Mouse (Mus musculus) gonadal fat pad, adult 2 months (tissue): Measurements from ENCODE around the gene Spock1. TPM values are rescaled to one million over a fixed set of nuclear protein-coding genes. Genes with fewer than 3 reads are reported as not detected.
"Not testable (repeated sequence)": the region's sequence is repeated elsewhere in the genome, so short reads cannot be mapped to it uniquely, and the experiment has no call there.

Experiments
- DNase-seq: peaks from one replicate; pipeline ENCODE4 v3.0.0-alpha.2; 2012; ENCODE audit warnings: low read depth
- polyA plus RNA-seq: library from polyadenylated mRNA; depleted of rRNA; stranded (reverse); fragments of >200 nt; gene quantifications from 2 replicates; pipeline ENCODE4 v1.2.3, GENCODE M21; 2012

Gene Spock1
- polyA plus RNA-seq, 1 experiment = 14.0 TPM

- DNase-seq = no peak
These were observed 413.3 kb downstream of the Spock1 start for GRCm38 (mm10) chr13:57494838-57495237.

- DNase-seq = no peak
These were observed 419.2 kb downstream of the Spock1 start for GRCm38 (mm10) chr13:57488926-57489325.

- no peak for DNase-seq
These were observed 423.5 kb downstream of the Spock1 start for GRCm38 (mm10) chr13:57484426-57485168.

GRCm38 (mm10) chr13:57476700-57477099 lies 431.4 kb downstream of the Spock1 start:
- no peak for DNase-seq

DNA sequence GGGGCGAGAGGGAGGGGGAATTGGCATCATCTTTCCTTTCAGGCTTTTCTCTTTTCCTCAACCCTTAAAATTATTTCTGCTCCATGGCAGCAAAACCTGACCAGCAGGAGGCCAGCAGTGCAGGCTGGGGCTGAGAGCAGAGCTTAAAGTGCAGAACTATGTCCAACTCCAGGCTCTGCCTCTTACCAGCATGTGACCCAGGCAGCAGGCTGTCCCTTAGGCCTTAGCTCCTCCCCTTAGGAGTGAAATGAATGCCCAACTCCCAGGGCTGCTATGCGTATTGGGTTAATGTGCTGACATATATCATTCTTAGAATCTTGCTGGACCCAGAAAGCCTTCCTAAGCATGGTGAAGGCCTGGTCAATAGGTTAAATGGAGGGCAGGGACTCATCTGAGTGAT lies 434.1 kb downstream of the Spock1 start:
- DNase-seq = no peak

GRCm38 (mm10) chr13:57470922-57471321 lies 437.2 kb downstream of the Spock1 start:
- DNase-seq = not testable (repeated sequence)

- no peak for DNase-seq
These were observed 448.2 kb downstream of the Spock1 start for GRCm38 (mm10) chr13:57459978-57460377.

DNA sequence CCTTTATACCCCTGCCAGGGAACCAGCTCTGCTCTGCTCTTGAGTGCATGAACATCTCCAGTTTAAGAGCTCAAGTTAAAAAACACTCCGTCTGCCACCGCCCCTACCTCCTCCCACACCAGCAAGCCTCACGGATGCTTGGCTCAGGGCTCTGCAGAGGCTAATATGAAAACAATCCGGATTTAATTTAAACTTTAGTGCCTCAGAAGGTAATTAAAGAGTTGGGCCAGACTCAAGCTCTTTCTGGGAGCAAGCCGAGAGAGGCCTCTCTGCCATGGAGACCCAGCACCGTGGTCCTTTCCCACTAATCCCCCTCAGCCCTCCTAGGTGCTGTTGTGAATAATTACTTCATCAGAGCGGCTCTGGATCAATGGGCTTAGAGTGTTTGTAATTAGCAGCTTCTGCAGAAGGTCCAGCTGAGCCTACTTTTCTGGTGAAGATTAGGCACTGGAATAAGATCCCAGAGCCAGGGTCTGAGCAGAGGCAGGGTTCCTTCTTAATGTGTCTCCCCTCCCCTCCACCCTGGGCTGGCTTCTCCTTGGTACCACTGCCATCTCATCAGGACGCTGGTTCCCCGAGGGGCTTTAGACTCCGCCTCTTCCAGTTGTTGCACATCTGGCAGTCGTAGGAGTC lies 457.8 kb downstream of the Spock1 start:
- no peak for DNase-seq

DNA sequence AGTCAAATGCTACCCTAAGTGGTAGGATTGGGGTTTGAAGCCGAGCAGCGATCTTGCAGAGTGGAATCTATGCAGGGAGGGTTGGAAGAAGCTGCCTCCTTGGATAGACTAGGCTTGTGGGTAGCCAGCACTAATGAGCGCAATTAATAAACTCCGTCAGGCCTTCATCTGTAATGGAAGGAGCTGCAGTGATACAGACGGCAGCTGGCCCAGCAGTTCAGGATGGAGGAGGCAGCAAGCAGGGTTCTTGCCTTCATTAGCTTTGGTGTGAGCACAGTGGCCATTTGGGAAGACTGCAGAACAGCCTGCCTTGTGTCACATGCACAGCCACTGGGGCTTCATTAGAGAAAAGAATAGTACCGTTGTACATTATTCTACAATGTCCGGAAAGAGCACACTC lies 459.2 kb downstream of the Spock1 start:
- no peak for DNase-seq

- no peak for DNase-seq
These were observed 463.2 kb downstream of the Spock1 start for GRCm38 (mm10) chr13:57444977-57445376.

DNA sequence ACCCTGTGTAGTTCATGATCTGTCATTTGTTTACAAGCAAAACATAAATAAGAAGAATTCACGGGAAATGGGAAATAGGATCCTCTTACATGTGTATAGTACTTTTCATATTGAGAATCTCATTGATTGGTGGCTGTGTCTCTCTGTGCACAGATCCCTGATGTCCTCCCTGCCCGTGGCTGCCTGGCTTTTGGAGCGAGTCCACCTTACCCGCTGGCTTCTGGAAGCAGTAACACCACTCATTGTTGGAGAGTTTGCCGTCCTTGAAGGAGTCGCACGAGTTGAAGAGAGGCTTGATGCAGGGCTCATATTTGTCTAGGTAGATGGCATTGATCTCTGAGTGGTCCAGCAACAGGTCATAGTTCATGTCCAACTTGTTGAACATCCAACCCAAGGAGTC lies 468.0 kb downstream of the Spock1 start:
- DNase-seq = no peak

DNA sequence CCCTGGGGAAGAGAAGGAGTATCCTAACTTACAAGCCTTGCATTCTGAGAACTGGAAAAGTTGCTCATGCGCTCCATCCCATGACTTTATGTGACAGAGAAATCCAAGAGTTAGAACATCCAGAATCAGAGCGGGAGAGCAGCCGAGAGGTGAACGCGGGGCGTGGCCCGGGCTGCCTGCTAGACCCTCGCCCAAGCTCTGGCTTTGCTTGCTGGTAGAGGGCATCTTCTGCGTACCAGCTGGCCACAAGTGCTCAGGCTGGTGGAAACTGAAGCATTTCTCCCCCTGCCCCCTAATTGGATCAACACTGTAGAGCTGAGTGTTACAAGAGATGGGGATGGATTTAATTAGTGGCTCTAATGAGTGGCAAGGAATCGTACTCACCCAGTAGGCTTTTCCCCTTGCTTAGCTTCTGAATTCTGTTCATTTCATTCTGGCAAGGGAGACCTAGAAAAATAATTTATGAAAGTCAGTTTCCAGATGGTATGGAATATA lies 472.4 kb downstream of the Spock1 start:
- DNase-seq = no peak

GRCm38 (mm10) chr13:57433848-57434247 lies 474.3 kb downstream of the Spock1 start:
- DNase-seq = no peak

GRCm38 (mm10) chr13:57431815-57432214 lies 476.3 kb downstream of the Spock1 start:
- DNase-seq = no peak

- no peak for DNase-seq
These were observed 479.3 kb downstream of the Spock1 start for GRCm38 (mm10) chr13:57428840-57429239.

- no peak for DNase-seq
These were observed 489.4 kb downstream of the Spock1 start for GRCm38 (mm10) chr13:57418781-57419180.

GRCm38 (mm10) chr13:57414716-57415115 lies 493.4 kb downstream of the Spock1 start:
- DNase-seq = no peak

- DNase-seq = no peak
These were observed 500.5 kb downstream of the Spock1 start for GRCm38 (mm10) chr13:57407666-57408065.

DNA sequence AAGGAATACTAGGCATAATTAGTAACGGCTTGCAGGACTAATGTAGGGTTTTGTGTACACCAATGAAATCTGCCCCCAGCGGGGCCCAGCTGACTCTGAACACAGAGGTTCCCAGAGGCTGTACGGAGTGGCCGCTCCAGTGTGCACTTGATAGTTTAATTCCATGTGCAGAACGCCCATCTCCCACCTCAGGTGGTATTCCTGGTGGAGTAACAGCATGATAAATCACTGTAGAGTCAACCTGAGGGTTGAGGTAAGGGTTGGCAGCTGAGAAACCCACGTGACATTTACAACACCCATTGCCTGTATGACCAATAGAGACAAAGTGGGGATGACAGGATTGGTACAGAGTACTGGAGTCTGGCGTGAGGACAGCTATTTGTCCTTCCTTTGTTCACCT lies 505.7 kb downstream of the Spock1 start:
- no peak for DNase-seq

DNA sequence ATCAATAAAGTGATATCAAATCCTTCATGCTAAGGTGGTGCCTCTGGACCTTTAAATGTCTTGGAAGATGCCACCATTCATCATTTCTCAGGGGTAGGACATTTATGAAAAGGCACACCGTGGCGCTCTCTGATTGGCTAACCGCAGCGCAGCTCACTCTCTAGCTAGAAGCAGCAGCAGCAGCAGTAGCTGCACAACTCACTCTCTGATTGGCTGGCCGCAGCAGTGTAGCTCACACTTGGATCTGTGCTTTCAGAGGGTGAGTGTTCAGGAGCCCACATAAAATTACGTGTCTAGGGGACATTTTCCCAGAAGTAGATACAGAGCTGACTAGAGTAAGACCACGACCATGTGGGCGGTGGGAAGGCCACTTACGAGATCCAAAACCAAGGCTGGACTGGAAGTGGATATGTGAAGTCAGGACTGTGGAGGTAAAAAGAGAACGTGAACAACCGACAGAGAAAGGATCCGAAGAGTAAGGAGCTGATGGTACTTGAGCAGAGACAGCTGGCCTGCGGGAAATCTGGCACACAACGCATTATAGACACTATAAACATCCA lies 535.9 kb downstream of the Spock1 start:
- DNase-seq = no peak
